Mouse (Mus musculus) forelimb bud, embryonic 11.5 days (tissue): ENCODE measurements at regions not wholly inside any gene's neighbourhood (a gene's known extent, or its start where the extent isn't known, plus 50 kb on each side); places are given as distances from the start of the nearest gene placed in this dataset.
"Not testable (repeated sequence)": the region's sequence is repeated elsewhere in the genome, so short reads cannot be mapped to it uniquely, and the experiment has no call there.

Source experiments
- DNase-seq: peaks from one replicate; pipeline ENCODE4 v3.0.0-alpha.2; 2012; ENCODE audit warnings: low read depth, low spot score

DNA sequence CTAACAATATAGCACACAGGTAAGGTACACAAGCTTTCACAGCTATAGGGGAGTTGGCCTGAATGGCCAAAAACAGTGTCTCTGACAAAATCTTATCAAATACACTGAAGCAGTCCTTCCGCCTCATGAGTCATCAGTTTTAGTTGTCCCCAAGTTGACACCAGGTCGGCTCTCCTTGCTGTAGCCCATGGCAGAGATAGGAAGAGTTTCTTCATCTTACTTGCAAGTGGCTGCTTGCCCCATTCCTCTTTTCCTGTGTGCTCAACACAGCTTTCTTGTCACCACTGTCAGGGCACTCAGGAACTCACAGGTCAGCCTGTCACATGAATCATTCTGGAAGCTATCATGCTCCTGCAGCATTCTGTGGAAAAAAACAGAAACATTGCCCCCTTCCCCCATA lies 77.1 kb downstream of the Olfr721-ps1 start:
- not testable (repeated sequence) for DNase-seq

DNA sequence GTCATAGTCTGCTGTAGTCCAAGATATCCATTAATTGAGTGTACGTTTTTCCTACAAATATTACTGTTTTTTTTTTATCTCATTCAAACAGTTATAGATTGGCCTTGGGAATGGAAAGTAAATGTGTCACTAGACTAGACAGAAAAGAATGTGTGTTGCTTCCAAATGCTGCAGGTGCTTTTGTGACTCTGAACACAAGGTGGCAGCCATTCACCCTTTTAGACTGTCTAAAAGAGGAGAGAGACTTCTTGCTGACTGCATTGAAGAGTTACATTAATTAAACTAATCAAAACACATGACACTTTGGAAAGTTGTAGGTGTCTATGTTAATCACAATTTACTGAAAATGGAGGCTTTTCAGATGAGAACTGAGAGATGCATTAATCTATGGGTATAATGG lies 80.7 kb downstream of the Olfr721-ps1 start:
- peak; percentile 19 for DNase-seq

DNA sequence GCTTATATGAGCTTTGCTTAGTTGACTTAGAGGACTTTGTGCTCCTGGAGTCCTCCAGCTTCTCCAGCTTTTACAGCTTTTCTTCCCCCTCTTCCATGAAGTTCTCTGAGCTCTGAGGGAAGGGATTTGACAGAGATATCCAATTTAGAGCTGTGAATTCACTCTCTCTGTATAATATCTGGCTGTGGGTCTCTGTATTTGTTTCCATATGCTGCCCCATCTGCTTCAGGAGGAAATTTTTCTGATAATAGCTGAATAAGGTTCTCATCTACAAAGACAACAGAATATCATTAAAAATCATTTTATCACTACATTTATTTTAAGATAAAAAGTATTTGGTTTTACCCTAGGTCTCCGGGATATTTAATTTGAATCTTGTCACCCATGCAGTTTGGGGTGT lies 85.3 kb downstream of the Olfr721-ps1 start:
- DNase-seq = no peak

DNA sequence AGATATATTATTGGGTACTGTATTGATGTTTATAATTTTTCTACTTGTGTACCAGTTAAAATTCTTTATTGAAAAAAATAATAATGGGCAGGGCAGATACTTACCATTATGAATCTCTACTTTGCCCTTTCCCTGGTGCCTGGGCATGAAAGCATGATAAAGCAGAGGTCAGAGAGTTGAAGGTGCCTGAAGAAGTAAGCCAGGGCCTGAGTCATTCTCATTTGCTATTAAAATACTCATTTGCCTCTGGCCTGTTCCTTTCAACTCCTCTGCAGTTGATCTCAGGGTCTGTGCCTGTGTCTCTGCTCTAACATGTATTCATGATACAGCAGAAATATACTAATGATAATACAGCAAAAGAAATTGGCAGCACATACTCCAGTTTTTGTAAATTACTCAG lies 89.4 kb downstream of the Olfr721-ps1 start:
- no peak for DNase-seq

DNA sequence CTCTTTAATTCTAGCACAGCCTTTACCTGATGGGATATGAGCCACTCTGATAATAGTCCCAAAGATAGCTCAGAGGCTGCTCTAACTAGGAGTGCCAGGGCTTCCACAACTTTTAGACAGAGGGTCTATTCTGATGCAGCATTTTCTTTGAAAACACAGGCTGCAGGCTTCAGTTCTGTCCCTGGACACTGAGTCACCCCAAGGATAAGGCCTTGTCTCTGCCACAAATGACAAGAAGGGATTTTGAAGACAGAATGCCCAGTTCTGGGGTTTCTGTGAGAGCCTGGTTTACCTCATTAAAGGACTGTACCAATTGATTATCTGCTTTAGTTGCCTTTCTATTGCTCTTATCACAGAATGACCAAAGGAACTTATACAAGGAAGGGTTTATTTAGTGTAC lies 90.9 kb downstream of the Olfr721-ps1 start:
- DNase-seq = no peak

DNA sequence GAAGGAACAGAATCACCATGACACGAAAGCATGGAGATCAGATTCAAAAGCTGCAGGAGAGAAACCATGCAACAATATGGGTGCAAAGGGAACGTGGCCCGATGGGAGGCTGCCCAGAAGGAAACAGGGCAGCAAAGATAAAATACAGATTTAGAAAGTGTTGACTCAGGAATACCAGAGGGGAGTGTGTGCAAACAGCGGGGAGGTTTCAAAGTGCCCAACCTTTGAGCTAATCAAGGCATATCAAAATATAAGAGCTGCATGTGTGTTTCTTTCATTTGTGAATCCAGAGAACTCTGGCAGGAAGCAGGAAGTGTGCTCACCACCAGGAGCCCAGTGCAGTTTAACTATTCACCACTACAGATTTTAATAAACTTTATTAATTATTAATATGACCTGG lies 110.8 kb downstream of the Olfr721-ps1 start:
- DNase-seq = no peak

DNA sequence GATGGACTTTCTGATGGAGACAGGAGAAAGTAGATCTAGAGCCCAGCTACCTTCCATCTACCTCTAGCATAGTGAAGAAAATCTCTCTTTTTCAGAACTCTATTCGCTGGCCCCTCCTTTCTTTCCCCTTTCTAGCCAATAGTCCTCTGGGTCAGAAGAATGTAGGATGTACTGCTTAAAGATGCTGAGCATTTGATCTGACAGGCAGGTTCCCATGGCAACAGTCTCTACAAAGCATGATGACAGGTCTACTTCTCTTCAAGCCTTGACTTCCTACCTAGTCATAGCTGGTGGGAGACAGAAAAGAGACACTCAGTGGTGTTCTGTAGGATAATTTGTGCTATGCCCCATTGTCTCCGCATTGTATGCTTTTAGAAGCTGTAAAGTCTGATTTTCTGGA lies 112.0 kb downstream of the Olfr721-ps1 start:
- no peak for DNase-seq

DNA sequence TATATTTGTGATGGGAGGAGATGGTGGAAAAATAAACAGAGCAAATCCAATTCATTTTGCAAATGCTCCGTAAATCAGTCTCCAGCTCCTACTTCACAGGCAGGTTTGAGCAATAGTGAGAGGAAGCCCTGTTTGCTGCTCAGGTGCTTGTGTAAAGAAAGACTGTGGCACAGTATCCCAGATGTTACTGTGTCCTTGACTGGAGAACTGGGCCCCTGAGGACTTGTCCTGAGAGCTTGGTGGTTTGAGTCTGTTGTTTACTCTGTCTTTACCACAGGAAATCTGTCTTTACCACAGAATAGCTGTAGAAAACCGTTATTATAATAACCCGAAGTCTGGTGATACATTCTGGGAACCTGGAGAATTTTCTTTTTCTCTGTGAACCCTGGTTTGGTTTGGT lies 112.4 kb downstream of the Olfr721-ps1 start:
- DNase-seq = no peak

DNA sequence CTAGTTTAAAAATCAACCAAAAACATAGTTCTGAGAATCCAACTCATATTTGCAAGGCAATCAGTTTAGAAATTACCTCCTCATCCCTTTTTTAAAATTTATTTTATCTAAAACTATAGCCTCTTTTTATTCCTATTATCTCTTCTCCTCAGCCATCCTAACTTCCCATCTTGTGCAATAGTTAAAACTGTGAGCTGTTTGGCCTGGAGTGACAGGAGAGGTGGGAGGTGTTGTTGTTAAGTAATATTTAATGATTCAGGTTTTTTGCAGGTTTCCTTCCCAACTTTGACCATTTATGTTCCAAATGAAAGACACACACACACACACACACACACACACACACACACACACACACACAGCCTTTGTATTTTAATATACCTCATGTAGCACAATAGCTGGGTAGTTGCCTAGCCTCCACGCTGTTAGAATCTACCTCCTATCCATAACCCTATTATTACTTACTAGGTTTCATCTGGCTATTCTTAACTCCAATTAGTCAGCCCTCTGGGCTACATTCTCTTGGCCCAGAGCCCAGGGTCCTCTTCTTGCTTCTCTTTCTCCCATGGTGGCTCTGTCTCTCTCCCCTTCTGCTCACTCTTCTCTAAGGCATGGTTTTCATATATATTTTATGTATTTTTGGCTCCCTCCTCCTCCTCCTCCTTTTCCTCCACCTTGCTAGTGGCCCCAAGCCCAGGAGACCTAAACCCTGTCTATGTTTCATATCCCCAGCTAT lies 113.5 kb downstream of the Olfr721-ps1 start:
- DNase-seq = no peak

DNA sequence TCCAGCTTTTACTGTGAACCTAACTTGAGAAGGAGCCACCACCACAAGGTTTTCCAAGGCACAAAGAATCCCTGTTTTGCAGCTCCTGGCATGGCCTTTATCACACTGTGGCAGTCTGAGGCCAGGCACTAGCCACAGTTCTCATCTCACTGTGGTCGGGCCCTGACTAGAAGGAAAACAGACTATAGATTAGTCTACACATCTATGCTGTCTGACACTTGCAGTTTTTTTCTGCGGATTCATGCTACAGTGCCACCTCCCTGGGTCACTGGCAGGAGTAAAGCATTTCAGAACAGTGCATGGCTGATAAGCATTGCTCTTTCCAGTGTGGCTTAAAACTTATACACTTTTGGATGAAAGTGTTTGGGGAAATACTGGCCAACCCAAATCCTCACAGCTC lies 114.3 kb downstream of the Olfr721-ps1 start:
- DNase-seq = no peak

DNA sequence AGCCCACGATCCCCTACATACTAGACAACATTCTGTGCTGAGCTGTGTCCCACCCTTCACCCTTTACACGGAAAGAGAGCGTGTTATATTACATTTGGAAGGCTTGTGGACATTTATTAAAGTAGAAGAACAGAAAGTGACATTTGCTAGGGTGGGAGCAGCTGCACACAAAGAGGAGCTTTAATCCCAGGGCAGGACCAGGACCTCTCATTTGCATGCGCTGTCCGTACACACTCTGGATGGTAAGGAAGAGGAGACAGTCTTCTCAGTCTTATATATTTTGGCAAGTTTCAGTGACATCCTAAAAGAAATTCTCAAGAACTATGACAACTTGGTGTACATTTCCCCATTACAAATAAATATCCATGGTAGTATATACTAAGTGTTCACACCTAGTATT lies 114.8 kb downstream of the Olfr721-ps1 start:
- no peak for DNase-seq

DNA sequence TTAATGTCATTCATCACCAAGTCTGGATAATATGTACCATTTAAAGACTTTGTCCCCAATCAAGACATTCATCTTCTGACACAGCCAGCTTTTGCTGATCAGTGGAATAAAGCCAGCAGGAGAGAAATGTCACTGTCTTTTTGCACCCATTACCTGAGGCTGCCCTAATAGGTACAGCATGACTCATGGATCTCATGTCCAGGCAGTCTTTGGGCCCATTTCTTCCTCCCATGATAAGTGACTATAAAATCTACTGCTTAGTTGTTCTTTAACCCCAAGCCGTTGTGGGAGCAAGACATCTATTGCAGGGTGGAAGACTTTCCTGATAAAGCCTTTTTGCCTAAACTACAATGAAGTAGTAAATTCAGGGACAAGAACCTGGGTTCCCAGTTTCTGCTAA lies 116.9 kb downstream of the Olfr721-ps1 start:
- no peak for DNase-seq

DNA sequence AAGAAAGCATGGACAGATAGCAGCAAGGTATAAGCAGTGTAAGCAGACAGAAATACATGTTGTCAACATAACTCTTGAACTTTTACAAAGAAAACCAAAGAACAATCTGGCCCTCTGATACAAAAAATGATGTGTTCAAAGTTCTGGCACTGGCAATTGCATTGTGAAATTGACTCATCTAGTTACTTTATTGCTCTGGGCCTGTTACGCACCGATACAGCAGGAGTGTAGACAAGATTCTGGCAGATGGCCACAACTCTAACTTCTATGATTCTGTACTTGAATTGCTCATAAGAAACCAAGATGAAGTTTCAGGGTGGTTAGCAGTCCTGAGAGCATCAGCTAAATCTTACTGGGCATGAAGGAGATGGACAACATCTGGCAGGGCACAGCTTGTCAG lies 117.7 kb downstream of the Olfr721-ps1 start:
- DNase-seq = no peak

DNA sequence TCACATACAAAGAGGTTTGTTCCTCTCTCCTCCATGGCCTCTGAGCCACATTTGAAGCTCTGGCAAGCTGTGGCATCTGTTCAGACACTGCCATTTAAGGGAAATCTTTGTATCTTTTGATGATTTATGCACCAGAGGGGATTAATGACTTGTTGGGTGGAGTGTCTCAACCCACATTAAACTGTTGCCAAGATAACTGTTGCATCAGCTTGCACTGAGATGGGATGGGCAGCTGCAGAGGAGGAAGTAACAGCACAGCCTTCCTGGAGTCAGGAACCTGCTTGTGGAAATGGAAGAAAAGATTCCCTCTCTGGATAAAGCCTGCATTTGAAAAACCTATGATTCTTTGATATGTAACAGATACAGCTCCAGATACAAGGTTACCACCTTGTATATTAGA lies 119.1 kb downstream of the Olfr721-ps1 start:
- DNase-seq = no peak

DNA sequence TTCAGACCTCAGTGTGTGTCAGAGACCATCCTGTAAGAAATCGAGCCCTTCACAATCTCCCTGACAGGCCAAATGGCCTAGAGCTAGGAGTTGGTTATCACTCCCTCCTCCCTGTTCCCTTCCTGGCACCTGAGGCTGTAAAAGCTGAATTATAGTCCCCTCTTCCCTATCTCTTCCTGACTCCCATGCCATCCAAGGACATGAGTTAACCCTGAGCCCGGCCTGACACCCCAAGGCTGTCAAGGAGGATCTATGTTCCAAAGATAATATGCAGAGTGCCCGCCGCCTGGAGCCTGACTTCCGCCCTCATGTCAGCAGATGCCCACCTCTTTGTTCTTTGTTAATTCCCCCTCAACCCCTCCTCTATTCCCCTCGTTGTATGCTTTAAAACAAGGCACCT lies 120.2 kb downstream of the Olfr721-ps1 start:
- not testable (repeated sequence) for DNase-seq

DNA sequence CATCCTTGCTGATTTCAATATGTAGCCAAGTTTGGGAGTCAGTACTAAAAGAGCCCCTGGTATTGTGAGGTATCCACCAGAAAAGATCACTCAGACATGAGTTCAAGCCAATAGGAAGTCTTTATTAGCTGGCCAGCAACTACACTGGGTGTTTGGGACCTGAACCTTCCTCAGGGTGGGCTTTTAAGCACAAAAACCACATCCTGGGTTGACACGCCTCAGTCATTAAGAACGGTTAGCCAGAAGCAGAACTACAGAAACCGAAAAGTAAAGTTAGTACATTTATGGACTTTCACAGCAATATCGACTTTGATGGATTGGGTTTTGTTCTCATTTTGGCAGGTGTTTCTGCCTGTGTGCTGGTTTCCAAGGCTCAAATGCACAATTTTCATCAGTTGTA lies 124.1 kb downstream of the Olfr721-ps1 start:
- DNase-seq = no peak

DNA sequence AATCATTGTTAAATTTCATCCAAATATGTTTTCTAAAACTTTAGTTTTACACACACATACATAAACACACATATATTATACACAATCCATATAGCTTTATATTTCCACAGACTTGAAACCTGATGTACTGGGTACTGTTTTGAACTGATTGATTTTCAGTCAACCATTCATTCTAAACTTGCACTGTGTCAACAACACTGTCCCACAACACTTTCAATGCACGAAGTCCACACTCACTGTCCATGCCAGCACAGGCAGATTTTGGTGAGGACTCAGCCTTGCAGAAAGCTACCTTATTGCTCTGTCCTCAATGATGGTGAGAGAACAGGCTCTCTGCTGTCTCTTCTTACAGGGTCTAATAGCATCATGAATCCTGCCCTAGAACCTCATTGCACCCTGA lies 127.3 kb downstream of the Olfr721-ps1 start:
- DNase-seq = no peak

DNA sequence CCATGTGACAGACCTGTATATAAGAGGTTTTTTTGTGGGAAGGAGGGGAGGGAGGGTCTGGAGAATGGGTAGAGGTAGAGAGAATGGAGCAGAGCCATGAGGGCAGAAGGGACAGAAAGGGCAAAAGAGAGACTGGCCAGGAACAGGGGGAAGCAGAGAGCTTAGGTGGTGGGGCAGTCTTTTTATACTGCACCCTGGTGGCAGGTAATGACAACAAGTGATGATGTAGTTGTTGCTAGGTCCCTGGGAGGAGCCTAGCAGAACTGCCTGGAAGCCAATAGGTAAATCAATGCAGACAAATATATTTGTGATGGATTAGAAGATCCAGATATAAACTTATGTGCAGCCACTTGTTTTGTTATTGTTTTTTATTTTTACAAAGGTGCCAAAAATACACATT lies 140.1 kb downstream of the Olfr721-ps1 start:
- DNase-seq = no peak

DNA sequence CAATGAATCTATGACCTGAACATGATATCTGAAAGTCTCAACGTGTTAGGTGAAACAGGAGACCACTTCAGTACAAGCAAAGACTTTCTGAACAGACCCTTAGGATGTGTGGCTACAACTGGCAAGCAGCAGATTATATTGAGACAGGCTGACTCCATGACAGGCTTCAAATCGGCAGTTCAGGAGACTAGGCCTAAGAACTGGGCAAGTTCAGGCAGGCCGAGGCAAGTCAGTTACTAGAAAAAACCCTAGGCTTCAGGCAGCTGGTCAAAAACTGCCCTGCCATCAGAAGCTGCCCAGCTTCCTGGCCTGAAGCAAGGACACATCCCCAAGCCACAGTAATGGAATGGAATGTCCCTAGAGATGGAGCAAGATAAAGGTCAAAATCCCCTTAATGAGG lies 140.6 kb downstream of the Olfr721-ps1 start:
- DNase-seq = no peak

DNA sequence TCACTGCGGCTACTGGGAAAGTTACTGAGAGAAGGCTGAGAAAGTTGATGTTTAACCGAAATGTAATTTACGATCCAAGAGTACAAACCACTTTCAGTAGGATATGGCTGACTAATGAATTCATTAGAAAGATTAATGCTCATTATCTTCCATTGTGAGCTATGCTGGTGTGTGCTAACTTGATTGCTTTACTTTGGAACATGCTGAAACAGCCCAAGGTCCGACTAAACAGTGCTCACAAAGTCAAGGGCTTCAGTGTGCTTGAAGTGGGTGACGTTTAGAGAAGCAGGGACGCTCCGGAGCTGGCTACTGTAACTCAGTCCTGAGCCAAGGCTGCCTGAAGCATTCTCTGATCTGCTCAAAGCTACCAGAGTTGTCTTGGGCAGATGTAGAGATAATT lies 143.1 kb downstream of the Olfr721-ps1 start:
- DNase-seq = no peak

DNA sequence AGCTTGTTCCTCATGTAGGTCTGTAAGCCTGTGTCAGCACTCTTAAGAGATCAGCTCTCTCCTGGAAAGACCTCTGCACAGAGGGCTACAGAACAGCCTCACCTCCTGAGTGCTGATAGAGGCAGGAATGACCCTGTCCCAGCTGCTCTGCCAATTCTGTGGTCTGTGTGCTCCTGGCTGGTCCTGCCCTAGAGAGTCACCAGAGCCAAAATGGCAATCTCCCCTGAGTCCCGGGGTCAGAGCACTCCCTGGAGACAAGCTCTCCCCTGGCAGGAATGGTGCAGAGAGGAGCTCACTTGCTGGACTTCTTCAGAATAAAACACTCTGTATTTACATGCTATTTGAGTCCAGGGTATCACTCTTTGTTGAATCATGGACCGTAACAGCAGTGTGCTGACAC lies 149.9 kb upstream of the Slc4a7 start:
- no peak for DNase-seq

DNA sequence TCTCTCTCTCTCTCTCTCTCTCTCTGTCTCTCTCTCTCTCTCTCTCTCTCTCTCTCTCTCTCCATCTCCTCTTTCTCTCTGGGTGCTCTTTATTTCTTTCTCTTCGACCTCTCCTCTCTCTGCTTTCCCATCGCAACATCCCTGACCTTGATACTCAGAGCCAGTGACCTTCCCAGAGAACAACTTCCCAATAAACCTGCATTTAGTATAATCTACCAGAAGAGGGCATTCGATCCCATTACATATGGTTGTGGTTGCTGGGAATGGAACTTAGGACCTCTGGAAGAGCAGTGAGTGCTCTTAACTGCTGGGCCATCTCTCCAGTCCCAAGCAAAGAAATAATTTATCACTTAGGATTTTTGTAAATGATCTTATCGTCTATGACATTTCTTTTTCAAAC lies 127.2 kb upstream of the Slc4a7 start:
- DNase-seq = no peak

DNA sequence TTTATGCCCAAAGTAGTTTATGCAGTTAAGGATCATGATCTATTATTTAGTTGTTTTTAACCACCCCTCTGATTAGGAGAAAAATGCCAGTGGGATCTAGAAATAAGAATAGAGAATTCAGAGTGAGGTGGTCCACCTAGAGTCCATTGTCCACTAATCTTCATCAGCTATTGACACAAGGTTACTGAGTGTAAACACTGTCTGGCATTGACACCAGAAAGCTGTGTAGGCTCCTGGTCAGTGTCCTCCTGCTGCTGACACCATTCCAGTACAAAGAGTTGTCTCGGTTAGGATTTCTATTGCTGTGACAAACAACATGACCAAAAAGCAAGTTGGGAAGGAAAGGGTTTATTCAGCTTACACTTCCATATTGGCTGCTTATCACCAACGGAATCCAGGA lies 110.1 kb upstream of the Slc4a7 start:
- DNase-seq = no peak

DNA sequence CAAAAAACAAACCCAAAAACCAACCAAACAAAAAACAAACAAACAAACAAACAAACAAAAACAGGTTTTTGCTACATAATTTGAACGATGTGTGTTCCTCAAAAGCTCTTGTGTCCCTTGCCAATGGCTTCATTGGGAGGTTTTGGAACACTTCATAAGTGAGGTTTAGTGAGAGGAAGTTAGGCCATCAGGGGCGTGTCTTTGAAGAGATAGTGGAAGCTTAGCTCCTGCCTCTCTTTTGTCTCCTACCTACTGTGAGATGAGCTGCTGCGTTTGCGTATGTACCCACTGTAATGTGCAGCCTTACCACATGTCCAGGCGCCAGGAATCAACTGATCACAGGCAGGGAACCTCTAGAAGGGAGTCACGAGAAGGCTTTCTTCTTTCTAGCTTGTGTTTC lies 107.3 kb upstream of the Slc4a7 start:
- DNase-seq = no peak
